In genomic region chr1:126597376-126597775, GRCm38 (mm10) we compare ENCODE assay signal across 9 mouse cellular contexts.
DNase-seq lines count a peak whose midpoint lies in the region; ATAC-seq and TF ChIP-seq lines count a peak whose summit lies in the region.
"Had no signal": no experiment of that assay in that cellular context is flagged by ENCODE, and none has a peak within 500 bp of the region (broad histone marks: within the 10 kb centered on the region; RNA-seq: fewer than 3 reads in every experiment).

No protein-coding gene starts in this region.

- no peak overlapping the region for H3K4me2 ChIP-seq in hindbrain, embryonic 13.5 days
- no peak overlapping the region for H3K4me2 ChIP-seq in intestine, embryonic 15.5 days (replicated peaks)
- H3K4me2 ChIP-seq: limb, embryonic 15.5 days had no signal

- WGBS in hindbrain, embryonic 10.5 days = 48% methylated on average over 3 of the region's 3 CpGs
- 33% methylated on average over 3 of the region's 3 CpGs for WGBS in hindbrain, embryonic 13.5 days
- WGBS in intestine, embryonic 15.5 days = 21% methylated on average over 3 of the region's 3 CpGs

- no peaks in the 10 kb centered on the region for H3K27me3 ChIP-seq in hindbrain, embryonic 10.5 days (ENCODE audit: insufficient read depth, poor library complexity, severe bottlenecking)
- no peaks in the 10 kb centered on the region for H3K27me3 ChIP-seq in hindbrain, embryonic 13.5 days
- H3K27me3 ChIP-seq in intestine, embryonic 15.5 days (replicated peaks) = no peaks in the 10 kb centered on the region
- H3K27me3 ChIP-seq: limb, embryonic 15.5 days had no signal

- H3K27ac ChIP-seq in hindbrain, embryonic 10.5 days = peak overlapping the region; percentile 53; the same call in 1 of the 2 replicates
- no peak overlapping the region for H3K27ac ChIP-seq in hindbrain, embryonic 13.5 days
- no peak overlapping the region for H3K27ac ChIP-seq in intestine, embryonic 15.5 days
- H3K27ac ChIP-seq: limb, embryonic 15.5 days had no signal

- H3K4me1 ChIP-seq in hindbrain, embryonic 10.5 days (replicated peaks) = peaks cover 50% of the 10 kb centered on the region
- peaks cover 29% of the 10 kb centered on the region for H3K4me1 ChIP-seq in hindbrain, embryonic 13.5 days (replicated peaks)
- peaks cover 9% of the 10 kb centered on the region; the same call in 1 of the 2 replicates for H3K4me1 ChIP-seq in intestine, embryonic 15.5 days (replicated peaks)

- TF ChIP-seq POLR2A in brain, embryonic 14.5 days (IDR thresholded peaks at IDR 0.05; ENCODE audit: borderline replicate concordance, extremely low read depth, insufficient read depth, insufficient read length, poor library complexity, severe bottlenecking) = no peak

- peak; percentile 62 for DNase-seq in hindbrain, embryonic 10.5 days (ENCODE audit: low spot score)
- peak; percentile 59 for DNase-seq in brain, embryonic 14.5 days (ENCODE audit: low read depth)
- peak; percentile 59 to 69 for DNase-seq in heart, postnatal 10 days
- peak; percentile 36 to 82 for DNase-seq in lung, postnatal 4 days
- DNase-seq in spleen, postnatal 14 days (ENCODE audit: low spot score in 2 of 2) = no peak
- DNase-seq in thymus, postnatal 10 days (ENCODE audit: low spot score in 2 of 2) = no peak

- no peak for ATAC-seq in hindbrain, embryonic 13.5 days (ENCODE audit: low FRiP score)
- no peak for ATAC-seq in intestine, embryonic 15.5 days

- no peak overlapping the region for H3K4me3 ChIP-seq in hindbrain, embryonic 10.5 days
- no peak overlapping the region for H3K4me3 ChIP-seq in hindbrain, embryonic 13.5 days
- no peak overlapping the region for H3K4me3 ChIP-seq in intestine, embryonic 15.5 days (replicated peaks)
- H3K4me3 ChIP-seq: limb, embryonic 15.5 days had no signal

- H3K36me3 ChIP-seq in hindbrain, embryonic 10.5 days = no peaks in the 10 kb centered on the region
- H3K36me3 ChIP-seq in hindbrain, embryonic 13.5 days = no peaks in the 10 kb centered on the region
- no peaks in the 10 kb centered on the region for H3K36me3 ChIP-seq in intestine, embryonic 15.5 days
- H3K36me3 ChIP-seq: limb, embryonic 15.5 days had no signal

- H3K9ac ChIP-seq in hindbrain, embryonic 13.5 days = no peak overlapping the region
- no peak overlapping the region for H3K9ac ChIP-seq in intestine, embryonic 15.5 days
- H3K9ac ChIP-seq: limb, embryonic 15.5 days had no signal

- no peaks in the 10 kb centered on the region; the same call in 1 of the 2 replicates for H3K9me3 ChIP-seq in hindbrain, embryonic 10.5 days
- H3K9me3 ChIP-seq in hindbrain, embryonic 13.5 days = no peaks in the 10 kb centered on the region
- H3K9me3 ChIP-seq in intestine, embryonic 15.5 days = no peaks in the 10 kb centered on the region
- H3K9me3 ChIP-seq: limb, embryonic 15.5 days had no signal

- TF ChIP-seq CTCF in brain, embryonic 14.5 days (IDR thresholded peaks at IDR 0.05; ENCODE audit: borderline replicate concordance, extremely low read depth, insufficient read depth, insufficient read length) = no peak

- intact Hi-C loops in heart, postnatal 10 days (cut with DNase I) = no loop called here

Comparison
In these comparisons a context has a peak if more than half of its experiments do, and no peak if none do; other contexts are left out.
1. DNase-seq: peak in hindbrain, embryonic 10.5 days (single experiment), brain, embryonic 14.5 days (single experiment), heart, postnatal 10 days (2 of 2) and lung, postnatal 4 days (2 of 2); none in spleen, postnatal 14 days (0 of 2) and thymus, postnatal 10 days (0 of 2).